Mouse (Mus musculus) 3134 (cell line): ENCODE results near the gene Zbtb44.

Experiments
- DNase-seq: peaks from one replicate; pipeline ENCODE4 v3.0.0-alpha.2; 2011; ENCODE audit warnings: low spot score; ENCODE audit not compliant: insufficient read length; ENCODE audit errors: extremely low read depth

The Zbtb44 gene

DNA sequence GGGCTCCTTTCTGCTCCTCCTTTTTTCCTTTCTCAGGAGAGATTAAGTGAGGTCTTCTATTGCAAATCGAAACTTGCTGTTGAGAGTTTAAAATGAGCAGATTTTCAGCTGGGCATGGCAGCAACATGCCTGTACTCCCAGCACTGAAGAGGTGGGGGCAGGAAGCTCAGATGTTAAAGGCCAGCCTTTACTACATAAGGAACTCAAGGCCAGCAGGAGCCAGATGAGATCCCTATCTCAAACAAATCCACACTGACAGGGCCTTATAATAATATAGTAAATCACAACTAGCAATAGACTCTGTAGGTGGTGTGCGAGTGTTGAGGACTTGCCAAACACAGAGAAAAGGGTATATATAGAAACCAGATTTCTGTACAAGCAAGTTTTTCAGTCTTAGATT lies 28.3 kb downstream of the Zbtb44 start:
- no peak for DNase-seq

GRCm38 (mm10) chr9:31070706-31071105 lies 40.3 kb downstream of the Zbtb44 start:
- DNase-seq = no peak

GRCm38 (mm10) chr9:31072256-31072655 lies 41.8 kb downstream of the Zbtb44 start:
- DNase-seq = no peak

DNA sequence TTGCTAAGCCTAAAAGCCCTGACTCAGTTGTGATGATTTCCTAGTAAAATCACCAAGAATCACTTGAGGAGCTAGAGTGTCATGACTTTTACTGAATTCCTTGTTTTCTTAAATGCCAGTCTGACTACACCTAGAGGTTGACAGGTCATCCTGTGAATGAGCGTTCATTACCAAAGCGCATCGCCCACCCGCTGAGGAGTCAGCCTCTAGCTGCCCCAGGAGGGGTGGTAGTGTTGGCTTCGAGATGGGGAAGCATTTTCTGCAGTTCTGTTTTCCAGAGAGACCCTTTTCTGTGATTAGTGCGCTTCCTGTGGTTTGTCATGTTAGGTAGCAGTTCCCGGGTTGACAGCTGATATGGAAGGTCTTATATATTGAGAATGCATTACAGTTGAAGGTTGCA lies 43.4 kb downstream of the Zbtb44 start:
- DNase-seq = no peak

DNA sequence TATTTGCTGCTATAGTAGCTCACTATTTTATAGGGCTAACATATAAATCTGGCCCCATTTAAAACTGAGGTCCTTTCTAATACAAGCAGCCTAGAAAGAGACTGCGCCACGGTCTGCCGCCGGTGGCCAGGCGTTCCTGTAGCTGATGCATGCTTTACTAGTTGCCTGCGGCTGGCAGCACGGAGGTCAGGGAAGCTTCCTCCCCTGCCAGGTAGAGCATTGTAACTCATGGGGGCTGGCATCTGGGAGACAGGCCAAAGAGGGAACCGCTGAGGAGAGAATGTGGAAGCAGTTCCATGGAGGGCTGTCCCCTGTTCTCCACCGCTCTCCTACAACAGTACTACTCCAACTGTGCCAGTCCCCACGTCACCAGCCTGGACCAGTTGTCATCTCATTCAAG lies 44.4 kb downstream of the Zbtb44 start:
- DNase-seq = no peak

- no peak for DNase-seq
Observed at GRCm38 (mm10) chr9:31080726-31081125, 50.3 kb downstream of the Zbtb44 start.

DNA sequence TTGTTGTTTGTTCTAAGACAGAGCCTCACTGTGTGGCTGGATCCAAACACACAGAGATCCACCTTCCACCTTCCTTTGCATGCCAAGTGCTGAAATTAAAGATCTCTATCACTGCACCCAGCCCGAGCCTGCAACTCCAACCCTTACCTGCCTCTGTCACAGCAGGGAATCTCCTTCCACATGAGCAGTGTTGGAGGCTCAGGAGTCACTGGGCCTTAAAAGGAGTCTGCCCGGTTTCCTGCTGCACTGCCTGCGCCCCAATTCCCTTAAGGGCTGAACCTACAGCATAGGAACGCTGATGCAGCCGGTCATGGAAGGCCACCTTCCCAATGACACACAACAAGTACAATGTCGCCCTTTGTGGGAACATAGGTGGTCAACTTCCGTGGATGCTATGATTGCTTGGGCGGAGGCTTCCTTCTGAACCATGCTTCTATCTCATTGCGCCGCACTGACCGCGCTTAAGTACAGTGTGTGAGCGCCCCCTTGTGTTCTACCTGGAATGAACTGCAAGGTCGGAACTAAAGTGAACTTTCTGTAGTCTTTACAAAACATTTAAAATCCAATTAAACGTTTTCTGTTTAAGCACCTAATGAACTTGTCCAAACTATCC lies 51.7 kb downstream of the Zbtb44 start:
- DNase-seq = peak; percentile 42

DNA sequence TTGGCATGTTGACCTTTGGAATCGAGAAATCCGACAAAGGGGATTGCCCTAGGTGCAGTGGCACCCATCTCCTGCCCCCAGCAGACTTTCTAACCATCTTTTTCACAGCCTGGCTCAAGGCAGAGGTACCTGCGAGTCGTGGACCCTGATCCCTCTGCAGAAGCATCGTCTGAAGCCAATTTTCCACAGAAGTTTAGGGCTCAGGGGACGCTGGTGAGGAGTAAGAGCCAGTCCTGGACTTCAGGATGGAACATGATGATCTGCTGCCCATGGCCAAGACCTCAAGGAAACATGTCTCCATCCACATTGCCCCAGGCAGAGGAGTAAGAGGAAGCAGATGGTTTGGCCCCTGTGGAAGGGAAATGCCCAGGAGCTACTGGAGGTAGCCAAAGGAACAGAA lies 52.3 kb downstream of the Zbtb44 start:
- DNase-seq = no peak

GRCm38 (mm10) chr9:31085556-31085955 lies 55.1 kb downstream of the Zbtb44 start:
- no peak for DNase-seq

DNA sequence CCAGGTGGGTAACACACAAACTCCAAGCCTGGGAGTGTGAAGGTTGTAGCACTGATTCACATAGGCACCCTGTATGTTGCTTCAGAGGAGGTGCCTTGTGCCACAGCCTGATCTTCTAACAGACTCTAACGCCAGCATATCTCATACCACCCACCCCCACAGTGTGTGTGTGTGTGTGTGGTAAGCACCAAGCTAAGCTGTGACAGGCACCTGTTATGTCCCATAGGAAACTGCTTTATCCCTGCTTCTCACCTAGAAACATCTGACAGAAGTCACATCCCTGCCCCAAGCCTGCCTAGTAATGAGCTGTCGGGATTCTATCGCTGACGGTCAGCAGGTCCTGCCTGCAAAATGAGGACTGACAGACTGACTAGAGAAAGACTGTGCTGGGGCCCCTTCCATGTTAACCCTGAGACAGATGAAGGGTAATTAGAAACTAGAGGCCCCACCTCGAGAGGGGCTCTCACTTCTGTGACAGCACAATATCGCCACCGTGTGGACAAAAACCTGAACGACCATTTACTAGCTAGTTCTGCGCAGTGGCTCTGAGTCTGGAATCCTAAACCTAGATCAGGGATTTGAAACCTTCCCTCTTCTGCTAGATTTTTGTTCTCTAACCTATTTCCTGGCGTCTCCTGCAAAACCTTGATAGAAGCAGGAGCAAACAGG lies 55.8 kb downstream of the Zbtb44 start:
- DNase-seq = no peak

DNA sequence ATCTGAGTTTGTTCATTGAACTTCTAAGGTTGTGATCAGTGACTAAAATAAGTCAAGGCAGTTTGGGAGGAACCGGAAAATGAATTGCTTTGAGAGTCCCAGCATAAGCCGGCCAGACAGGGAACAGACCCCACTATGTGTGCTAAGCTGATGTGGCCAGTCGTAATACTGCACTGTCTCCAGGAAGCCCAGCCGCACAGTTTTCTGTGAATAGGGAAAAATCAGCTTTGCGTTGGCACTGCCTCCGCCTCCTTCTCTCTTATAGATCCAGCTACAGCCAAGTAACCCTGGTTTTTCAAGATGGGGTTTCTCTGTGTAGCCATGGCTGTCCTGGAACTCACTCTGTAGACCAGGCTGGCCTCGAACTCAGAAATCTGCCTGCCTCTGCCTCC lies 56.3 kb downstream of the Zbtb44 start:
- no peak for DNase-seq

GRCm38 (mm10) chr9:31087466-31087865 lies 57.0 kb downstream of the Zbtb44 start:
- no peak for DNase-seq

GRCm38 (mm10) chr9:31088116-31088515 lies 57.7 kb downstream of the Zbtb44 start:
- DNase-seq = no peak

GRCm38 (mm10) chr9:31088883-31089282 lies 58.4 kb downstream of the Zbtb44 start:
- no peak for DNase-seq

DNA sequence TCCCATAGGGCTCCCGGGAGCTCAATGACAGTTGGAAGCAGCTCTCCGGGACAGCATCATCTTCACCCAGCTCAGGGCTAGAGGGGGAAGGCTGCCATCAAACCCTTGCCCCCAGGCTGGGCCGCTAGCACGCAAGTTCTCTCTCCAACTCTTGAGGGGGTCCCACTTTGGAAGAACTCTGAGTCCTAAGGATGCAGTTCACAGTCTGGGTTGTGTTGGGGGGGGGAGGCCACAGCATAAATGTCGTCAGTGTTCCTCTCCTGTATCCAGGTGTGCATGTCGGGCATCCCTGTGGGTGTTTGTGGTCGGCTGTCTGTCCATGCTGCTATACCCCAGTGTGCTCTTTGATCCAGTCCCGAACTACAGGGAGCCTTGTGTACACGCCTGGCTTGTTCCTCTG lies 59.1 kb downstream of the Zbtb44 start:
- no peak for DNase-seq

DNA sequence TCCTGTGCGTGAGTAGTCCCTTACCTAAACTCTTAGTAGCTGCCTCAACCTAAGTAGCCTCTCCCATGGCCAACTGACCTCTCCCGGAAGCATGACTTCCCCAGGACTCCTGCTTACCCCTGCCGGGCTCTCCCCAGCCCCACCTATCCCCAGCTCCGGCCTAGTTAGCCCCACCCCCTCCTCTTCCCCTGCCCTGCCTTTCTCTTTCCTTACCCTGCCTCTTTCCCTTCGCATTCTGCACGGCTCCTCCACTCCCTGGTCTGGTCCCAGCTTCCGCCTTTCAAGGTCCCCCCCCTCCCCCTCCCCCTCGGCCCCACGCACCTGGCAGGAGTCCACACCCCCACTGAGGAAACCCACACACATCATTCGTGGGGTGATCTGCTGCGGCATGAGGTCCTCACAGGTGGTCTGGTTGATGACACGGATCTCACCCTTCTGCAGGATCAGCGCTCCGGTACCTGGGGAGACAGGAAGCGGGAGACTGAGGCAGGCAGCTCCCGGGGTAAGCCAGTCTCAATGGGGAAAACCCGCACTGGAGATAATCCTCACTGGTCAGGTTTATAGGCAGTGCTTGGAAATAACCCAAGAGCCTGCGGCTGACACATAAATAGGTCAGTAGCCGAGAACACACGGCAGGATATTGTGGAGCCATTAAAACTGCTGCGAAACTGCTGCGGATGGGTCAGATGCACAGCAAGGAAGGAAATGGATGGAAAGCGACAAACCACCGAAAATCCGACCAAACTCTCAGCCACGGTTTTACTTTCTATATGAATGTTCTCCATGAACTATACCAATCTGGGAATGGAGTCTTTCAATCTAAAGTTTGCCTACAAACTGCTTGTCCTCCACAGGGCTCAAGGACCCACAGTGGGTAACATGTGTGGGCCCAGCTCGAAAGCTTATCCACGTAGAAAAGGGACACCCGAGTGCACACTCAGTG lies 59.9 kb downstream of the Zbtb44 start:
- DNase-seq = no peak

DNA sequence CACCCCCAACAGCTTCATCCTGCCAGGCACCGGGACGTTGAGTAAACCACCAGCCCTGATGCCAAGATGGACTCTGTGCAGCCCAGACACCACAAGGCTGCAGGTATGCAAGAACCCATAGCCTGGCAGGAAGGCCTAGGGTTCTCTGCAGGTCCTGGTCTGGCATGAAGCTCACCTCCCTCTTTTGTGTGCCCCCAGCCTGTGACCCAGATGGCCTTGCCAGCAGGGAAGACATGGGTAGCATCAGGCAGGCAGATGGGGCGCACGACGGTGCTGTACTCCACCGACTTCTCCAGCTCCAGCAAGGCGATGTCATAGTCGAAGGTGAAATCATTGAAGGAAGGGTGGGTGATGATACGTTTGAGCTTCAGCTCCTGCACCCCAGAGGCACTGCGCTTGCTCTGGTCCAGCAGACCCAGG lies 60.7 kb downstream of the Zbtb44 start:
- DNase-seq = no peak

DNA sequence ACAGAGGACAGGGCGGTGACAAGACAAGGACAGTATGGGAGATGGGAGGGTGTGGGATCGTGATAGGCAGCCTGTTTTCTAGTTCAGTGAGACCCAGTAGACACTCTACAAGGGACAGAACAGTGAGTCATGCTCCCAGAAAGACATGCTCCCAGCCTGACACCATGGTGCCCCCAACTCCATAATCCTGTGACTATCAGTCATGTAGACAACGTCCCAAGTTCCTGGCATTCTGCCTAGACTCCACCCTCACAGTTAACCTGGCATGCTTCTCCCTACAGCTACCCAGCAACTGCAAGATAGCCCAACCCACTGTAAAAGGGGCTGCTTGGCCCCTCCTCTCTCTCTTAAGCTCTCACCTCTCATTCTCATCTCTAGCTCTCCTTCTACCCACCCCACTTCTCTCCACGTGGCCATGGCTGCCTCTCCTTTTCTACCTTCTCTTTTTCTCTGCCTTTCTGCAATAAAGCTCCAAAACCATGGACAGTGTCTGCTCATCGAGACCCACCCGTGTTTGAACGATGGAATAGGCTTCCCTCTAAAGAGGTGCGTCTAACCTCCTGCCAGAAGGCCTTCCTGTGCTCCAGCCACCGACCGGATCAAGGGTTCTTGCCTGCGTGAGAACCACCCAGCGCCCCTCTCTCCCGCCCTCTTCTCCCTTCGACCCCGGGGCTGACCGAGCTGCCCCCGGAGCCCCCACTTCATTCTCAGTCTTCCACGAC lies 61.8 kb downstream of the Zbtb44 start:
- no peak for DNase-seq

DNA sequence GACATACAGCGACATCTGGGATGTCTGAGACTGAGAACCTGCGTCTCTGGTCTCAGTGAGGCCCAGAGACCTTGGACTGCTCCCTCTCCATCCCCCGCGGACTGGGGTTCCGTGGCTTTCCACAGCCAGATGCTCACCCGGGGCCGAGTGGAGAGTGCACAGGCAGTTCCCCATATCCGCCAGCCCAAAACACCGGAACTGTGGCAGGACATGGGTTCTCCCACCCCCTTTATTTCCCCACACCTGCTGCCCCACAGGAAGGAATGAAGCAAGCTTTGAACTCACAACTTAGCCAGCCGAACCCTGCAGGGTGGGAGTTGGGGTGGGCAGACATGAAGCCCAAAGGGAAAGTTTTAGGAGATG lies 62.4 kb downstream of the Zbtb44 start:
- no peak for DNase-seq

GRCm38 (mm10) chr9:31097088-31098082 lies 66.9 kb downstream of the Zbtb44 start:
- DNase-seq = no peak
